Mouse (Mus musculus): ENCODE measurements around the gene Atp10b. TPM values are rescaled to one million over a fixed set of nuclear protein-coding genes. Genes with fewer than 3 reads are reported as not detected.

Gene Atp10b
- polyA plus RNA-seq, 1 experiment from 2014 or later, result 0.11 TPM

- H3K9me3 ChIP-seq (ENCODE audit: control insufficient read depth, low read length), result no peaks in the 10 kb centered on the region
- 80% methylated on average over 4 of the region's 4 CpGs for WGBS
- peaks cover 2% of the 10 kb centered on the region; the same call in 1 of the 2 replicates for H3K4me1 ChIP-seq (ENCODE audit: control insufficient read depth, insufficient read depth, low read length)
- H3K4me2 ChIP-seq, result no peak overlapping the region
- no peak overlapping the region for H3K9ac ChIP-seq (ENCODE audit: low read length)
- H3K4me3 ChIP-seq (ENCODE audit: low read depth, low read length), result no peak overlapping the region
- ATAC-seq (ENCODE audit: low FRiP score) (no peak), DNase-seq (ENCODE audit: low spot score, missing footprints) (no peak)
- no peaks in the 10 kb centered on the region for H3K27me3 ChIP-seq (ENCODE audit: control insufficient read depth, insufficient read depth, low read length)
- H3K36me3 ChIP-seq (ENCODE audit: control insufficient read depth, insufficient read depth, low read length), result no peaks in the 10 kb centered on the region
- H3K27ac ChIP-seq (ENCODE audit: low read depth, low read length), result no peak overlapping the region
Measured at GRCm38 (mm10) chr11:43183457-43183856, 33.8 kb downstream of the Atp10b start.

DNA sequence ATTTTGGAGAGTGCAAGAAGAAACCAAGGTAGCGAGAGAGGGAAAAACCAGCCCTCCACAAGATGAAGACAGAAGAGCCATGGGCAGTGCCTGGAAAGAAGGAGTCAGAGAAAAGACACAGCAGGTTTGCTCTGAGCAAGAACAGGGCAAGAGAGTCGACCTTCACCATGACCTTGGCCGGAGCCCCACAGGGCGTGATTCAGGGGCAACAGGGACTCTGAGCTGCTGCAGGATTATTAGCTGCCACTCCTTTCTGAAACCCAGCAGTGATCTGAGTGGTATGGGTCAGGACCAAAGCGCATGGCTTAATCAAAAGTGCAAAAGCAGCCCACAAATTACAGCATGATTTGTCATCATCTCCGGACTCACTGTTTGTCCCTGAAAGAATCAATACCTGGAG lies 36.6 kb downstream of the Atp10b start:
- Histone ChIP-seq H3K9me3 (ENCODE audit: control insufficient read depth, low read length) (no peaks in the 10 kb centered on the region), H3K4me2 (no peak overlapping the region), H3K4me1 (ENCODE audit: control insufficient read depth, insufficient read depth, low read length) (peaks cover 2% of the 10 kb centered on the region; the same call in 1 of the 2 replicates), H3K27ac (ENCODE audit: low read depth, low read length) (no peak overlapping the region), H3K9ac (ENCODE audit: low read length) (no peak overlapping the region), H3K36me3 (ENCODE audit: control insufficient read depth, insufficient read depth, low read length) (no peaks in the 10 kb centered on the region), H3K4me3 (ENCODE audit: low read depth, low read length) (no peak overlapping the region), H3K27me3 (ENCODE audit: control insufficient read depth, insufficient read depth, low read length) (no peaks in the 10 kb centered on the region)
- 68% methylated on average over 6 of the region's 6 CpGs for WGBS
- no peak for DNase-seq (ENCODE audit: low spot score, missing footprints)
- ATAC-seq (ENCODE audit: low FRiP score), result no peak

- Histone ChIP-seq H3K27ac (ENCODE audit: low read depth, low read length) (no peak overlapping the region), H3K9me3 (ENCODE audit: control insufficient read depth, low read length) (no peaks in the 10 kb centered on the region), H3K9ac (ENCODE audit: low read length) (no peak overlapping the region), H3K36me3 (ENCODE audit: control insufficient read depth, insufficient read depth, low read length) (no peaks in the 10 kb centered on the region), H3K27me3 (ENCODE audit: control insufficient read depth, insufficient read depth, low read length) (no peaks in the 10 kb centered on the region), H3K4me1 (ENCODE audit: control insufficient read depth, insufficient read depth, low read length) (peaks cover 2% of the 10 kb centered on the region; the same call in 1 of the 2 replicates), H3K4me2 (no peak overlapping the region), H3K4me3 (ENCODE audit: low read depth, low read length) (no peak overlapping the region)
- WGBS, result 89% methylated on average over 3 of the region's 3 CpGs
- DNase-seq (ENCODE audit: low spot score, missing footprints) (no peak), ATAC-seq (ENCODE audit: low FRiP score) (no peak)
Measured at GRCm38 (mm10) chr11:43189817-43190593, 40.3 kb downstream of the Atp10b start.

DNA sequence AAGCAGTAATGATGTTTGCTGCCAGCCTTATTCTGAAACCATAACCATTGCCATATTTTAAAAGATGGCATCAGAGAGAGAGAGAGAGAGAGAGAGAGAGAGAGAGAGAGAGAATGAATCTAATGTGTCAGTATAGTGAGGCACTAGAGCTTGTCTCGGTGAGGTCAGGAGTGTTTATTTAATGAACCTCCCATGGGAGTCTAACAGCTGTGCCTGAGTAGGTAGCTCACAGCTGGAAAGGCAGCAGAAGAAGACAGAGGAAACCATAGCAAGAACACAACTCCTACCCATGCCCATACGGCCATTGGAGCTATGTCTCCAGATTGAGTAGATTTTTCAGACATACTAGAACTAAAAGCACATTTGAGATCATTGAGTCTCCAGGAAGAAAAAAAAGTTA lies 49.1 kb downstream of the Atp10b start:
- Histone ChIP-seq H3K27ac (ENCODE audit: low read depth, low read length) (no peak overlapping the region), H3K36me3 (ENCODE audit: control insufficient read depth, insufficient read depth, low read length) (no peaks in the 10 kb centered on the region), H3K9ac (ENCODE audit: low read length) (no peak overlapping the region), H3K4me2 (no peak overlapping the region), H3K4me1 (ENCODE audit: control insufficient read depth, insufficient read depth, low read length) (no peaks in the 10 kb centered on the region), H3K27me3 (ENCODE audit: control insufficient read depth, insufficient read depth, low read length) (no peaks in the 10 kb centered on the region), H3K4me3 (ENCODE audit: low read depth, low read length) (no peak overlapping the region), H3K9me3 (ENCODE audit: control insufficient read depth, low read length) (no peaks in the 10 kb centered on the region)
- no peak for DNase-seq (ENCODE audit: low spot score, missing footprints)
- no peak for ATAC-seq (ENCODE audit: low FRiP score)
- WGBS, result 80% methylated on average over 2 of the region's 2 CpGs

GRCm38 (mm10) chr11:43199358-43199757 lies 49.7 kb downstream of the Atp10b start:
- Histone ChIP-seq H3K9ac (ENCODE audit: low read length) (no peak overlapping the region), H3K9me3 (ENCODE audit: control insufficient read depth, low read length) (no peaks in the 10 kb centered on the region), H3K27me3 (ENCODE audit: control insufficient read depth, insufficient read depth, low read length) (no peaks in the 10 kb centered on the region), H3K4me1 (ENCODE audit: control insufficient read depth, insufficient read depth, low read length) (no peaks in the 10 kb centered on the region), H3K4me2 (no peak overlapping the region), H3K4me3 (ENCODE audit: low read depth, low read length) (no peak overlapping the region), H3K36me3 (ENCODE audit: control insufficient read depth, insufficient read depth, low read length) (no peaks in the 10 kb centered on the region), H3K27ac (ENCODE audit: low read depth, low read length) (no peak overlapping the region)
- DNase-seq (ENCODE audit: low spot score, missing footprints), result no peak
- no peak for ATAC-seq (ENCODE audit: low FRiP score)

- Histone ChIP-seq H3K36me3 (ENCODE audit: control insufficient read depth, insufficient read depth, low read length) (no peaks in the 10 kb centered on the region), H3K27me3 (ENCODE audit: control insufficient read depth, insufficient read depth, low read length) (no peaks in the 10 kb centered on the region), H3K4me2 (no peak overlapping the region), H3K9ac (ENCODE audit: low read length) (no peak overlapping the region), H3K4me1 (ENCODE audit: control insufficient read depth, insufficient read depth, low read length) (no peaks in the 10 kb centered on the region), H3K9me3 (ENCODE audit: control insufficient read depth, low read length) (no peaks in the 10 kb centered on the region), H3K4me3 (ENCODE audit: low read depth, low read length) (no peak overlapping the region), H3K27ac (ENCODE audit: low read depth, low read length) (no peak overlapping the region)
- WGBS, result 96% methylated on average over 2 of the region's 2 CpGs
- DNase-seq (ENCODE audit: low spot score, missing footprints) (no peak), ATAC-seq (ENCODE audit: low FRiP score) (no peak)
Measured at GRCm38 (mm10) chr11:43200089-43200488, 50.4 kb downstream of the Atp10b start.

DNA sequence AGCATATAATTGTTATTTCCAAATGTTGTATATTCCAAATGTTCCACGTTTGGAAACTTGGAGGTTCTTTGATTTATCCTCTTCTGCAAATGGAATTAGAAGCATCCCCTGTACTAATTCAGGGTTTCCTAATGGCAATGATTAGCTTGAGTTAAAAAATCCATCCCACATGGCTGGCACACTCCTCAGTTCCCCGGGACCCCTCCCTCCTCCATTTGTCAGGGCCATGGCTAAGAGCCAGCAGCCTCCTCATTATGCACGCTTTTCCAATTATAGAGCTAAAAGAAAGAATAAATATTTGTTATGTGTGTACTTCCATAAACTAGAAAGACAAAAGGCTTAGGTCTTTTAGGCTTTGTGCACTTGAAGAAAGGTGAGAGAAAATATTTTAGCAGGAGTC lies 53.9 kb downstream of the Atp10b start:
- no peaks in the 10 kb centered on the region for H3K4me1 ChIP-seq (ENCODE audit: control insufficient read depth, insufficient read depth, low read length)
- no peaks in the 10 kb centered on the region for H3K27me3 ChIP-seq (ENCODE audit: control insufficient read depth, insufficient read depth, low read length)
- ATAC-seq (ENCODE audit: low FRiP score) (no peak), DNase-seq (ENCODE audit: low spot score, missing footprints) (no peak)
- no peaks in the 10 kb centered on the region for H3K9me3 ChIP-seq (ENCODE audit: control insufficient read depth, low read length)
- H3K9ac ChIP-seq (ENCODE audit: low read length), result no peak overlapping the region
- no peaks in the 10 kb centered on the region for H3K36me3 ChIP-seq (ENCODE audit: control insufficient read depth, insufficient read depth, low read length)
- WGBS, result 86% methylated on average over 3 of the region's 3 CpGs
- H3K27ac ChIP-seq (ENCODE audit: low read depth, low read length), result no peak overlapping the region
- H3K4me3 ChIP-seq (ENCODE audit: low read depth, low read length), result no peak overlapping the region
- H3K4me2 ChIP-seq, result no peak overlapping the region

DNA sequence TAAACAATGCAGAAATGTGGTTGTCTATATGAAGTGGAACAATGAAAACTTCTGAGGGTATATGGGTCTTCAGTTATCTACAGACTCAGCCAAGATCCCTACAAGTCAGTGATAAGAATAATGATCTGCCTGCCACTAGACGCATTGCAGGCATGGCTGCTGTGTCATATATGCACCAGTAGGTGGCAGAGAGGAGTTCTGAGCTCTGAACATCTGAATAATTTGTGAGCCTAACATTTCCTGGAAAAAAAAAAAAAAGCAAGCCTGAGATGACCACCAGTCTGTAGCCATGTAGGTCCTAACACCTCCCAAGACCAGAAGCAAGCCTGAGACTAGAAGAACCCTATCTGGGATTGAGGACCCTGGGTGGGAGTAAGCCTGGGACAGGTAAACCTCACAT lies 63.5 kb downstream of the Atp10b start:
- Histone ChIP-seq H3K36me3 (ENCODE audit: control insufficient read depth, insufficient read depth, low read length) (no peaks in the 10 kb centered on the region), H3K4me1 (ENCODE audit: control insufficient read depth, insufficient read depth, low read length) (no peaks in the 10 kb centered on the region), H3K4me3 (ENCODE audit: low read depth, low read length) (no peak overlapping the region), H3K9ac (ENCODE audit: low read length) (no peak overlapping the region), H3K9me3 (ENCODE audit: control insufficient read depth, low read length) (no peaks in the 10 kb centered on the region), H3K27me3 (ENCODE audit: control insufficient read depth, insufficient read depth, low read length) (no peaks in the 10 kb centered on the region), H3K4me2 (no peak overlapping the region), H3K27ac (ENCODE audit: low read depth, low read length) (no peak overlapping the region)
- DNase-seq (ENCODE audit: low spot score, missing footprints) (no peak), ATAC-seq (ENCODE audit: low FRiP score) (no peak; the same call in 1 of the 2 replicates)
- WGBS, result 26% methylated on average over 1 of the region's 1 CpGs

DNA sequence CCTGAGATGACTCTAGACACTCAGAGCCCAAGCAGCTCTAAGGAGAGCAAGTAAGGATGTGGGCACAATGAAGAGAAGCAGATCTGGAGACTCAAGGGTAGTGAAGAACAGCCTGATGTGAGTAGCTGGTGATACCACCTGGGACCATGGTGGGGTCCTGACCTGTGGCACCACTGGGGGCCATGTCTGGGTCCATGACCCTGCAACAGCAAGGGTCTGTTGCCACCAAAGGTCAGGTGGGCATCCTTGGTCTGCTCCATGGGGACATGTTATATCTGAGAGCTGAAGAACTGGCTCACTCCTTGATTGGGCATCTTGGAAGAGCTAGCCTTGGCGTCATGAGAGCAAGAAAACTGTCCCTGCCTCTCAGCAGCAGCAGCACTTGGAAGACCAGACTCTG lies 64.1 kb downstream of the Atp10b start:
- H3K4me3 ChIP-seq (ENCODE audit: low read depth, low read length), result no peak overlapping the region
- H3K36me3 ChIP-seq (ENCODE audit: control insufficient read depth, insufficient read depth, low read length), result no peaks in the 10 kb centered on the region
- DNase-seq (ENCODE audit: low spot score, missing footprints) (no peak), ATAC-seq (ENCODE audit: low FRiP score) (peak; percentile 52; the same call in 1 of the 2 replicates)
- H3K9me3 ChIP-seq (ENCODE audit: control insufficient read depth, low read length), result no peaks in the 10 kb centered on the region
- no peaks in the 10 kb centered on the region for H3K27me3 ChIP-seq (ENCODE audit: control insufficient read depth, insufficient read depth, low read length)
- no peak overlapping the region for H3K27ac ChIP-seq (ENCODE audit: low read depth, low read length)
- no peak overlapping the region for H3K9ac ChIP-seq (ENCODE audit: low read length)
- H3K4me2 ChIP-seq, result no peak overlapping the region
- H3K4me1 ChIP-seq (ENCODE audit: control insufficient read depth, insufficient read depth, low read length), result no peaks in the 10 kb centered on the region
- 94% methylated on average over 1 of the region's 1 CpGs for WGBS

Measured in midbrain, embryonic 11.5 days (tissue).